ENCODE assay signal across 17 mouse cellular contexts in genomic region chr11:96306908-96307269, GRCm38 (mm10). TPM values are rescaled to one million over a fixed set of nuclear protein-coding genes. Genes with fewer than 3 reads are reported as not detected.
DNase-seq lines count a peak whose midpoint lies in the region; ATAC-seq and TF ChIP-seq lines count a peak whose summit lies in the region.
"Had no signal": no experiment of that assay in that cellular context is flagged by ENCODE, and none has a peak within 500 bp of the region (broad histone marks: within the 10 kb centered on the region; RNA-seq: fewer than 3 reads in every experiment).

No protein-coding gene starts in this region.

- WGBS in lung, postnatal 0 days = 31% methylated on average over 13 of the region's 13 CpGs
- WGBS in limb, embryonic 11.5 days = 2% methylated on average over 13 of the region's 13 CpGs
- 30% methylated on average over 13 of the region's 13 CpGs for whole genome bisulfite sequencing in stomach, postnatal 0 days

- no peak for ATAC-seq in lung, postnatal 0 days
- no peak; the same call in 1 of the 2 replicates for ATAC-seq in limb, embryonic 11.5 days (ENCODE audit: insufficient number of reproducible peaks, low FRiP score, low TSS enrichment, low read depth)
- no peak for ATAC-seq in stomach, postnatal 0 days (ENCODE audit: low FRiP score, low TSS enrichment)
- ATAC-seq: forebrain, embryonic 14.5 days had no signal

- peak overlapping the region; percentile 26 for H3K9ac ChIP-seq in lung, postnatal 0 days (replicated peaks; ENCODE audit: low read depth)
- H3K9ac ChIP-seq in limb, embryonic 11.5 days (ENCODE audit: low read length) = no peak overlapping the region
- H3K9ac ChIP-seq in stomach, postnatal 0 days (ENCODE audit: low read length) = peak overlapping the region; percentile 64
- H3K9ac ChIP-seq: liver, embryonic 13.5 days; midbrain, embryonic 12.5 days had no signal

- DNase-seq in lung, postnatal 0 days (ENCODE audit: low spot score) = peak; percentile 19
- no peak for DNase-seq in lung, postnatal 25 days (ENCODE audit: low spot score)
- peak; percentile 69 for DNase-seq in kidney, adult 18-20 months
- DNase-seq in limb, embryonic 11.5 days (ENCODE audit: low spot score) = no peak
- DNase-seq in stomach, postnatal 0 days (ENCODE audit: low spot score) = no peak
- no peak for DNase-seq in thymus, adult 18-20 months
- no peak for DNase-seq in ovary, postnatal 36 days (ENCODE audit: low spot score)
- no peak for DNase-seq in gastrocnemius, postnatal 36 days
- DNase-seq: adrenal gland, postnatal 36 days; cerebellum, adult 11-12 months; layer of hippocampus, postnatal 36 days; liver, embryonic 13.5 days had no signal

- no peaks in the 10 kb centered on the region for H3K36me3 ChIP-seq in lung, postnatal 0 days (ENCODE audit: insufficient read depth, low read length)
- no peaks in the 10 kb centered on the region for H3K36me3 ChIP-seq in limb, embryonic 11.5 days (ENCODE audit: control insufficient read depth, insufficient read depth, low read length)
- H3K36me3 ChIP-seq in stomach, postnatal 0 days (ENCODE audit: control insufficient read depth, insufficient read depth, low read length) = no peaks in the 10 kb centered on the region
- H3K36me3 ChIP-seq: embryonic facial prominence, embryonic 10.5 days; liver, embryonic 13.5 days; midbrain, embryonic 12.5 days had no signal

- TF ChIP-seq EP300 in lung, postnatal 0 days (IDR thresholded peaks at IDR 0.05) = no peak
- TF ChIP-seq EP300 in stomach, postnatal 0 days (optimal IDR thresholded peaks at IDR 0.05) = no peak

- intact Hi-C loops in gastrocnemius, postnatal 36 days (cut with DNase I) = no loop called here

- H3K4me3 ChIP-seq in lung, postnatal 0 days (ENCODE audit: low read depth, low read length) = peak overlapping the region; percentile 12; the same call in 1 of the 2 replicates
- H3K4me3 ChIP-seq in limb, embryonic 11.5 days (ENCODE audit: low read depth, low read length) = no peak overlapping the region; the same call in 1 of the 2 replicates
- H3K4me3 ChIP-seq in stomach, postnatal 0 days (ENCODE audit: low read depth, low read length) = peak overlapping the region; percentile 31
- H3K4me3 ChIP-seq: embryonic facial prominence, embryonic 10.5 days; liver, embryonic 13.5 days; midbrain, embryonic 12.5 days had no signal

- H3K9me3 ChIP-seq in lung, postnatal 0 days (ENCODE audit: low read length) = no peaks in the 10 kb centered on the region
- H3K9me3 ChIP-seq in limb, embryonic 11.5 days (ENCODE audit: control insufficient read depth, low read length) = no peaks in the 10 kb centered on the region
- H3K9me3 ChIP-seq in stomach, postnatal 0 days (ENCODE audit: control insufficient read depth, low read length) = no peaks in the 10 kb centered on the region
- H3K9me3 ChIP-seq: embryonic facial prominence, embryonic 10.5 days; liver, embryonic 13.5 days; midbrain, embryonic 12.5 days had no signal

- peak overlapping the region; percentile 73 for H3K4me2 ChIP-seq in lung, postnatal 0 days (replicated peaks; ENCODE audit: low read depth, low read length)
- peak overlapping the region; percentile 20; the same call in 1 of the 2 replicates for H3K4me2 ChIP-seq in limb, embryonic 11.5 days (ENCODE audit: low read depth, severe bottlenecking)
- H3K4me2 ChIP-seq in stomach, postnatal 0 days (replicated peaks; ENCODE audit: low read depth) = peak overlapping the region; percentile 72
- H3K4me2 ChIP-seq: liver, embryonic 13.5 days; midbrain, embryonic 12.5 days had no signal

- H3K27ac ChIP-seq in lung, postnatal 0 days (ENCODE audit: low read length) = peak overlapping the region; percentile 94
- no peak overlapping the region for H3K27ac ChIP-seq in limb, embryonic 11.5 days (replicated peaks; ENCODE audit: low read depth, low read length)
- H3K27ac ChIP-seq in stomach, postnatal 0 days (replicated peaks) = peak overlapping the region; percentile 86
- H3K27ac ChIP-seq: embryonic facial prominence, embryonic 10.5 days; liver, embryonic 13.5 days; midbrain, embryonic 12.5 days had no signal

- peaks cover 11% of the 10 kb centered on the region; the same call in 1 of the 2 replicates for H3K4me1 ChIP-seq in lung, postnatal 0 days (ENCODE audit: insufficient read depth, low read depth, low read length)
- H3K4me1 ChIP-seq in limb, embryonic 11.5 days (ENCODE audit: control insufficient read depth, insufficient read depth, low read length) = peaks cover 22% of the 10 kb centered on the region
- H3K4me1 ChIP-seq in stomach, postnatal 0 days (replicated peaks; ENCODE audit: control insufficient read depth, insufficient read depth) = no peaks in the 10 kb centered on the region

- peaks cover 14% of the 10 kb centered on the region; the same call in 1 of the 2 replicates for H3K27me3 ChIP-seq in lung, postnatal 0 days (replicated peaks; ENCODE audit: insufficient read depth, low read length)
- H3K27me3 ChIP-seq in limb, embryonic 11.5 days (ENCODE audit: control insufficient read depth, insufficient read depth, low read length) = peaks cover 92% of the 10 kb centered on the region
- H3K27me3 ChIP-seq in stomach, postnatal 0 days (ENCODE audit: control insufficient read depth, insufficient read depth, low read length) = 0 out of 2 replicates have a peak, but pooled peaks cover under 1% of the 10 kb centered on the region

- TF ChIP-seq CTCF in lung, postnatal 0 days (IDR thresholded peaks at IDR 0.05) = no peak
- TF ChIP-seq CTCF in stomach, postnatal 0 days (IDR thresholded peaks at IDR 0.05; ENCODE audit: low read depth) = no peak

RNA-seq across cellular contexts. Expression of gene Hoxb5, which starts 3.8 kb away (rescaled TPM):
- polyA plus RNA-seq in lung, postnatal 0 days (2015; fragmentation: Nextera tagmentation; extraction: Ambion mirVana) = 16.8 and 17.3 TPM in 2 replicates
- polyA plus RNA-seq in limb, embryonic 11.5 days (2014; fragmentation: Nextera tagmentation; extraction: Ambion mirVana) = 2.1 and 2.6 TPM in 2 replicates
- 7.5 and 8.2 TPM in 2 replicates for polyA plus RNA-seq in stomach, postnatal 0 days (2015; fragmentation: Nextera tagmentation; extraction: Ambion mirVana)
- total RNA-seq in gastrocnemius, postnatal 36 days (2021) = under 1 TPM; 0.52 to 0.61 TPM
- total RNA-seq: layer of hippocampus, postnatal 36 days had no signal
- polyA plus RNA-seq: forebrain, embryonic 14.5 days; midbrain, embryonic 12.5 days had no signal

RNA-seq across cellular contexts. Expression of gene Hoxb4, which starts 11.2 kb away (rescaled TPM):
- polyA plus RNA-seq in lung, postnatal 0 days (2015; fragmentation: Nextera tagmentation; extraction: Ambion mirVana) = 2.6 and 3.0 TPM in 2 replicates
- 0.33 and 0.45 TPM in 2 replicates for polyA plus RNA-seq in limb, embryonic 11.5 days (2014; fragmentation: Nextera tagmentation; extraction: Ambion mirVana)
- polyA plus RNA-seq in stomach, postnatal 0 days (2015; fragmentation: Nextera tagmentation; extraction: Ambion mirVana) = 1.2 and 1.6 TPM in 2 replicates
- total RNA-seq in gastrocnemius, postnatal 36 days (2021) = under 1 TPM; 0.23 to 0.54 TPM
- total RNA-seq: layer of hippocampus, postnatal 36 days had no signal
- polyA plus RNA-seq: forebrain, embryonic 14.5 days; midbrain, embryonic 12.5 days had no signal

RNA-seq across cellular contexts. Expression of gene Hoxb6, which starts 14.6 kb away (rescaled TPM):
- polyA plus RNA-seq in lung, postnatal 0 days (2015; fragmentation: Nextera tagmentation; extraction: Ambion mirVana) = 7.3 and 7.4 TPM in 2 replicates
- polyA plus RNA-seq in limb, embryonic 11.5 days (2014; fragmentation: Nextera tagmentation; extraction: Ambion mirVana) = 1.9 and 2.8 TPM in 2 replicates
- polyA plus RNA-seq in stomach, postnatal 0 days (2015; fragmentation: Nextera tagmentation; extraction: Ambion mirVana) = 6.9 and 7.9 TPM in 2 replicates
- total RNA-seq in gastrocnemius, postnatal 36 days (2021) = under 1 TPM; 0.38 to 0.54 TPM
- total RNA-seq: heart, postnatal 25 days; layer of hippocampus, postnatal 36 days had no signal
- polyA plus RNA-seq: embryonic facial prominence, embryonic 10.5 days; forebrain, embryonic 14.5 days; midbrain, embryonic 12.5 days had no signal

RNA-seq across cellular contexts. Expression of gene Hoxb3, which starts 16.2 kb away (rescaled TPM):
- polyA plus RNA-seq in lung, postnatal 0 days (2015; fragmentation: Nextera tagmentation; extraction: Ambion mirVana) = 1.5 and 2.2 TPM in 2 replicates
- polyA plus RNA-seq in limb, embryonic 11.5 days (2014; fragmentation: Nextera tagmentation; extraction: Ambion mirVana) = 0.68 and 0.78 TPM in 2 replicates
- 0.94 and 0.97 TPM in 2 replicates for polyA plus RNA-seq in stomach, postnatal 0 days (2015; fragmentation: Nextera tagmentation; extraction: Ambion mirVana)
- under 1 TPM; 0.38 to 0.54 TPM for total RNA-seq in gastrocnemius, postnatal 36 days (2021)
- total RNA-seq: layer of hippocampus, postnatal 36 days had no signal
- polyA plus RNA-seq: forebrain, embryonic 14.5 days; midbrain, embryonic 12.5 days had no signal

RNA-seq across cellular contexts. Expression of gene Hoxb7, which starts 20.5 kb away (rescaled TPM):
- polyA plus RNA-seq in lung, postnatal 0 days (2015; fragmentation: Nextera tagmentation; extraction: Ambion mirVana) = 1.3 and 1.9 TPM in 2 replicates
- polyA plus RNA-seq in limb, embryonic 11.5 days (2014; fragmentation: Nextera tagmentation; extraction: Ambion mirVana) = 3.7 and 4.3 TPM in 2 replicates
- polyA plus RNA-seq in stomach, postnatal 0 days (2015; fragmentation: Nextera tagmentation; extraction: Ambion mirVana) = 5.5 and 6.0 TPM in 2 replicates
- total RNA-seq in gastrocnemius, postnatal 36 days (2021) = under 1 TPM; 0.39 to 0.41 TPM
- total RNA-seq: CH12.LX; heart, postnatal 25 days; layer of hippocampus, postnatal 36 days had no signal
- polyA plus RNA-seq: embryonic facial prominence, embryonic 10.5 days; forebrain, embryonic 14.5 days; midbrain, embryonic 12.5 days had no signal

Comparison
In these comparisons a context has a peak if more than half of its experiments do, and no peak if none do; other contexts are left out.
1. DNase-seq: peak in lung, postnatal 0 days (single experiment) and kidney, adult 18-20 months (single experiment); none in lung, postnatal 25 days (single experiment), limb, embryonic 11.5 days (single experiment), stomach, postnatal 0 days (single experiment), thymus, adult 18-20 months (0 of 2), ovary, postnatal 36 days (single experiment) and gastrocnemius, postnatal 36 days (0 of 2).
2. H3K4me2 ChIP-seq: peak in every context shown above with its lines; median percentile 73 in lung, postnatal 0 days; 72 in stomach, postnatal 0 days; 20 in limb, embryonic 11.5 days.